Mouse (Mus musculus) cerebellum, adult 2 months (tissue): Measurements from ENCODE around the gene Fam98b.

Experiments
- CTCF ChIP-seq: fragments of 200-500 bp; IDR thresholded peaks from 2 replicates; pipeline ENCODE4 v1.5.1; 2011; ENCODE audit warnings: low read depth, mild to moderate bottlenecking, control low read depth, low read length, moderate library complexity, borderline replicate concordance; ENCODE audit not compliant: insufficient read depth
- POLR2A ChIP-seq: fragments of 200-500 bp; IDR thresholded peaks from 2 replicates; pipeline ENCODE4 v1.6.1; 2011; ENCODE audit warnings: low read length, control low read depth, borderline replicate concordance; ENCODE audit not compliant: insufficient read depth

DNA sequence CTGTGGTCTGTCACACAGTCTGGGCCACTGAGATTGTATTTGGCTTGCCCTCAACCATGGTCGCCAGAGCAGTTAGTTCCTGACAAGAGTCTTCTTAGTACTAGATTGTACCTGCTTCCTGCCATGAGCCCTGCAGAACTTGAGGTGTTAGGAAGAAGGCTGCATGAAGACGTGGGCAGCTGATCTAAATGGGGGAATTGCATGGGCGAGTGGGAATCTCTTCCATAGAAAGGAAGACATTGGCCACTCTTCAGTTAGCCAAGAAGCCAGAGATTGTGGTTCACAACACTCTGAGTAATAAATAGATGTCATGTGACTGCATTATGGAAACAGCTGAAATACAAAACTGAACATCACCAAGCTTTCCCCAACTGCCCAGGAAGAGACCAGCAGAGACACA, 69.5 kb downstream of the Fam98b start:
- TF ChIP-seq POLR2A, result no peak
- no peak for TF ChIP-seq CTCF
